Mouse (Mus musculus) left cerebral cortex, adult 8-10 months (tissue): Measurements from ENCODE around the gene Gab1. TPM values are rescaled to one million over a fixed set of nuclear protein-coding genes. Genes with fewer than 3 reads are reported as not detected.

ENCODE experiments used
- DNase-seq, 2 experiments: peaks; one replicate each; pipeline ENCODE4 v3.0.0; 2022; ENCODE audit warnings: low spot score in 2 of 2
- total RNA-seq, 4 experiments: library from RNA; stranded (reverse); gene quantifications; 2 replicates each; pipeline ENCODE4 v1.2.4; 2022

Gab1 gene
- total RNA-seq, 4 experiments from 2014 or later = 17.7 to 23.4 (median 20.4) TPM

- no peak for DNase-seq
Measured at GRCm38 (mm10) chr8:80811591-80811991, 68.7 kb downstream of the Gab1 start.

GRCm38 (mm10) chr8:80810916-80811315, 69.4 kb downstream of the Gab1 start:
- no peak for DNase-seq

- no peak for DNase-seq
Measured at GRCm38 (mm10) chr8:80810442-80810841, 69.9 kb downstream of the Gab1 start.

- DNase-seq = no peak
Measured at GRCm38 (mm10) chr8:80807807-80808505, 72.4 kb downstream of the Gab1 start.

GRCm38 (mm10) chr8:80804066-80804619, 76.2 kb downstream of the Gab1 start:
- DNase-seq = peak in 1 of 2 experiments; percentile 44

GRCm38 (mm10) chr8:80798778-80799177, 81.5 kb downstream of the Gab1 start:
- DNase-seq = no peak

- DNase-seq = no peak
Measured at GRCm38 (mm10) chr8:80798198-80798777, 82.0 kb downstream of the Gab1 start.

- no peak for DNase-seq
Measured at GRCm38 (mm10) chr8:80796070-80796469, 84.2 kb downstream of the Gab1 start.

- no peak for DNase-seq
Measured at GRCm38 (mm10) chr8:80794585-80795509, 85.5 kb downstream of the Gab1 start.

GRCm38 (mm10) chr8:80793791-80794515, 86.4 kb downstream of the Gab1 start:
- no peak for DNase-seq

- DNase-seq = no peak
Measured at GRCm38 (mm10) chr8:80792214-80792613, 88.1 kb downstream of the Gab1 start.

GRCm38 (mm10) chr8:80789324-80789723, 91.0 kb downstream of the Gab1 start:
- no peak for DNase-seq

- DNase-seq = no peak
Measured at GRCm38 (mm10) chr8:80784559-80784958, 95.8 kb downstream of the Gab1 start.

GRCm38 (mm10) chr8:80783271-80783670, 97.0 kb downstream of the Gab1 start:
- no peak for DNase-seq

- DNase-seq = no peak
Measured at GRCm38 (mm10) chr8:80781338-80781737, 99.0 kb downstream of the Gab1 start.

- DNase-seq = no peak
Measured at GRCm38 (mm10) chr8:80780271-80780670, 100.0 kb downstream of the Gab1 start.

- no peak for DNase-seq
Measured at GRCm38 (mm10) chr8:80776436-80776835, 103.9 kb downstream of the Gab1 start.

GRCm38 (mm10) chr8:80772732-80773460, 107.4 kb downstream of the Gab1 start:
- DNase-seq = no peak

GRCm38 (mm10) chr8:80768451-80768850, 111.9 kb downstream of the Gab1 start:
- DNase-seq = no peak

GRCm38 (mm10) chr8:80753017-80753715, 127.2 kb downstream of the Gab1 start:
- DNase-seq = peak; percentile 35 to 72
